Mouse (Mus musculus): ENCODE data around the gene St8sia2. TPM values are rescaled to one million over a fixed set of nuclear protein-coding genes. Genes with fewer than 3 reads are reported as not detected.
"Not testable (repeated sequence)": the region's sequence is repeated elsewhere in the genome, so short reads cannot be mapped to it uniquely, and the experiment has no call there.

Gene St8sia2
- polyA plus RNA-seq, 1 experiment from 2014 or later: 0.57 TPM

- no peak overlapping the region for H3K27ac ChIP-seq
- no peaks in the 10 kb centered on the region for H3K36me3 ChIP-seq
- H3K27me3 ChIP-seq (replicated peaks): peaks cover 40% of the 10 kb centered on the region
- 36% methylated on average over 2 of the region's 2 CpGs for WGBS (ENCODE audit: insufficient replicate concordance)
- ATAC-seq: no peak
- H3K4me3 ChIP-seq: no peak overlapping the region
- H3K9ac ChIP-seq: no peak overlapping the region
- no peak overlapping the region for H3K4me2 ChIP-seq
- no peaks in the 10 kb centered on the region for H3K9me3 ChIP-seq (replicated peaks)
- H3K4me1 ChIP-seq: peaks cover 10% of the 10 kb centered on the region; the same call in 1 of the 2 replicates
These were observed 3.1 kb upstream of the St8sia2 start for GRCm38 (mm10) chr7:74016613-74017012.

GRCm38 (mm10) chr7:74012858-74013600 is 461 bp downstream of the St8sia2 start:
- Histone ChIP-seq H3K4me1 (peaks cover 10% of the 10 kb centered on the region; the same call in 1 of the 2 replicates), H3K9ac (no peak overlapping the region), H3K27ac (no peak overlapping the region), H3K9me3 (replicated peaks) (no peaks in the 10 kb centered on the region), H3K4me3 (peak overlapping the region; percentile 49), H3K4me2 (peak overlapping the region; percentile 72), H3K27me3 (replicated peaks) (peaks cover 53% of the 10 kb centered on the region), H3K36me3 (no peaks in the 10 kb centered on the region)
- peak; percentile 32; the same call in 1 of the 2 replicates for ATAC-seq
- 2% methylated on average over 62 of the region's 70 CpGs for WGBS (ENCODE audit: insufficient replicate concordance)

GRCm38 (mm10) chr7:74011976-74012857 is 1.3 kb downstream of the St8sia2 start:
- Histone ChIP-seq H3K27me3 (replicated peaks) (peaks cover 55% of the 10 kb centered on the region), H3K4me3 (peak overlapping the region; percentile 49), H3K36me3 (no peaks in the 10 kb centered on the region), H3K4me1 (peaks cover 10% of the 10 kb centered on the region; the same call in 1 of the 2 replicates), H3K9ac (no peak overlapping the region), H3K4me2 (peak overlapping the region; percentile 72), H3K27ac (no peak overlapping the region), H3K9me3 (replicated peaks) (no peaks in the 10 kb centered on the region)
- 5% methylated on average over 41 of the region's 43 CpGs for WGBS (ENCODE audit: insufficient replicate concordance)
- no peak for ATAC-seq

GRCm38 (mm10) chr7:74008946-74009542 is 4.4 kb downstream of the St8sia2 start:
- Histone ChIP-seq H3K4me3 (no peak overlapping the region), H3K27ac (no peak overlapping the region), H3K9me3 (replicated peaks) (no peaks in the 10 kb centered on the region), H3K4me2 (no peak overlapping the region), H3K27me3 (replicated peaks) (peaks cover 47% of the 10 kb centered on the region), H3K9ac (no peak overlapping the region), H3K4me1 (0 out of 2 replicates have a peak, but pooled peaks cover 4% of the 10 kb centered on the region), H3K36me3 (no peaks in the 10 kb centered on the region)
- 57% methylated on average over 7 of the region's 7 CpGs for WGBS (ENCODE audit: insufficient replicate concordance)
- no peak for ATAC-seq

GRCm38 (mm10) chr7:74006775-74007371 is 6.6 kb downstream of the St8sia2 start:
- Histone ChIP-seq H3K27me3 (replicated peaks) (peaks cover 26% of the 10 kb centered on the region), H3K4me2 (no peak overlapping the region), H3K4me1 (no peaks in the 10 kb centered on the region), H3K27ac (no peak overlapping the region), H3K4me3 (no peak overlapping the region), H3K9ac (no peak overlapping the region), H3K36me3 (no peaks in the 10 kb centered on the region), H3K9me3 (replicated peaks) (no peaks in the 10 kb centered on the region)
- ATAC-seq: no peak
- WGBS (ENCODE audit: insufficient replicate concordance): 7% methylated on average over 9 of the region's 9 CpGs

GRCm38 (mm10) chr7:74006364-74006763 is 7.1 kb downstream of the St8sia2 start:
- no peak overlapping the region for H3K4me2 ChIP-seq
- peaks cover 20% of the 10 kb centered on the region for H3K27me3 ChIP-seq (replicated peaks)
- H3K9me3 ChIP-seq (replicated peaks): no peaks in the 10 kb centered on the region
- H3K4me3 ChIP-seq: no peak overlapping the region
- no peaks in the 10 kb centered on the region for H3K36me3 ChIP-seq
- no peak overlapping the region for H3K9ac ChIP-seq
- WGBS (ENCODE audit: insufficient replicate concordance): 12% methylated on average over 1 of the region's 1 CpGs
- H3K4me1 ChIP-seq: no peaks in the 10 kb centered on the region
- H3K27ac ChIP-seq: no peak overlapping the region
- ATAC-seq: no peak

GRCm38 (mm10) chr7:74000743-74001510 is 12.6 kb downstream of the St8sia2 start:
- no peak overlapping the region for H3K4me3 ChIP-seq
- no peak overlapping the region for H3K9ac ChIP-seq
- 71% methylated on average over 12 of the region's 12 CpGs for WGBS (ENCODE audit: insufficient replicate concordance)
- no peak overlapping the region for H3K27ac ChIP-seq
- H3K4me2 ChIP-seq: no peak overlapping the region
- H3K36me3 ChIP-seq: no peaks in the 10 kb centered on the region
- no peak for ATAC-seq
- no peaks in the 10 kb centered on the region for H3K9me3 ChIP-seq (replicated peaks)
- no peaks in the 10 kb centered on the region for H3K4me1 ChIP-seq
- no peaks in the 10 kb centered on the region for H3K27me3 ChIP-seq (replicated peaks)

- no peaks in the 10 kb centered on the region for H3K36me3 ChIP-seq
- no peak overlapping the region for H3K4me2 ChIP-seq
- H3K4me3 ChIP-seq: no peak overlapping the region
- no peaks in the 10 kb centered on the region for H3K4me1 ChIP-seq
- H3K9me3 ChIP-seq (replicated peaks): no peaks in the 10 kb centered on the region
- no peaks in the 10 kb centered on the region for H3K27me3 ChIP-seq (replicated peaks)
- H3K9ac ChIP-seq: no peak overlapping the region
- 73% methylated on average over 2 of the region's 2 CpGs for WGBS (ENCODE audit: insufficient replicate concordance)
- ATAC-seq: no peak
- H3K27ac ChIP-seq: no peak overlapping the region
These were observed 24.1 kb downstream of the St8sia2 start for GRCm38 (mm10) chr7:73989366-73989765.

GRCm38 (mm10) chr7:73972157-73972556 is 41.3 kb downstream of the St8sia2 start:
- 27% methylated on average over 5 of the region's 5 CpGs for WGBS (ENCODE audit: insufficient replicate concordance)
- H3K9me3 ChIP-seq (replicated peaks); H3K27ac ChIP-seq; H3K9ac ChIP-seq; H3K4me1 ChIP-seq; H3K27me3 ChIP-seq (replicated peaks); H3K4me3 ChIP-seq; ATAC-seq; H3K4me2 ChIP-seq; H3K36me3 ChIP-seq: not testable (repeated sequence)

- Histone ChIP-seq H3K4me1 (no peaks in the 10 kb centered on the region), H3K9me3 (replicated peaks) (no peaks in the 10 kb centered on the region), H3K4me3 (no peak overlapping the region), H3K36me3 (no peaks in the 10 kb centered on the region), H3K27ac (no peak overlapping the region), H3K9ac (no peak overlapping the region), H3K4me2 (no peak overlapping the region), H3K27me3 (replicated peaks) (no peaks in the 10 kb centered on the region)
- no peak for ATAC-seq
- WGBS (ENCODE audit: insufficient replicate concordance): 60% methylated on average over 3 of the region's 3 CpGs
These were observed 48.3 kb downstream of the St8sia2 start for GRCm38 (mm10) chr7:73965164-73965563.

GRCm38 (mm10) chr7:73962431-73962830 is 51.1 kb downstream of the St8sia2 start:
- no peak overlapping the region for H3K27ac ChIP-seq
- no peaks in the 10 kb centered on the region for H3K27me3 ChIP-seq (replicated peaks)
- H3K4me3 ChIP-seq: no peak overlapping the region
- no peak overlapping the region for H3K9ac ChIP-seq
- ATAC-seq: no peak
- H3K4me2 ChIP-seq: no peak overlapping the region
- H3K36me3 ChIP-seq: no peaks in the 10 kb centered on the region
- 69% methylated on average over 5 of the region's 5 CpGs for WGBS (ENCODE audit: insufficient replicate concordance)
- no peaks in the 10 kb centered on the region for H3K4me1 ChIP-seq
- H3K9me3 ChIP-seq (replicated peaks): no peaks in the 10 kb centered on the region
